Mouse (Mus musculus) layer of hippocampus, postnatal 14 days (tissue): ENCODE results near the gene Galm. TPM values are rescaled to one million over a fixed set of nuclear protein-coding genes. Genes with fewer than 3 reads are reported as not detected.
"Not testable (repeated sequence)": the region's sequence is repeated elsewhere in the genome, so short reads cannot be mapped to it uniquely, and the experiment has no call there.

Source experiments
- DNase-seq, 2 experiments: peaks; one replicate each; pipeline ENCODE4 v3.0.0; 2021 to 2022; ENCODE audit warnings: low spot score in 2 of 2, mixed read lengths in 1 of 2
- total RNA-seq, 2 experiments: library from RNA; stranded (reverse); gene quantifications; 2 replicates each; pipeline ENCODE4 v1.2.3; 2021

The Galm gene
- total RNA-seq, 2 experiments from 2014 or later: 4.0 to 5.0 TPM

DNA sequence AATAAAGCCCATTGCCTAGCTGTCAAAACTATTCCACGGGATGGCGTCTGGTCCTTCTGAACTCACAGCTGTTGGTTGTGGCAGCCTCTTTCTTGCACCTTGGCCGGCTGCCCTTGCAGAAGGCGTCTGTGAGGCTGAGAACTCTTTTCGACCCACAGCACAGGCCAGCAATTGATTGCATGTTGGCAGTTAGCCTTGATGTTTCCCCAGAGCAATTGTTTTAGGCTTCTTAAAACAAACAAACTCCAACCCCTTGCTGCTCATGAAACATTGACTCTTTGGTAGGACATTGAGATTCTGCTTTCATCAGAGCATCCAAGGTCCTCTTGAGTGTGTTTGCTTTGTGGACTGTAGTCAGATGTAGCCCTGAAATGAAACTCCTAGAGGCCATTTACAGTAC lies 33.2 kb downstream of the Galm start:
- peak; percentile 69 to 87 for DNase-seq

DNA sequence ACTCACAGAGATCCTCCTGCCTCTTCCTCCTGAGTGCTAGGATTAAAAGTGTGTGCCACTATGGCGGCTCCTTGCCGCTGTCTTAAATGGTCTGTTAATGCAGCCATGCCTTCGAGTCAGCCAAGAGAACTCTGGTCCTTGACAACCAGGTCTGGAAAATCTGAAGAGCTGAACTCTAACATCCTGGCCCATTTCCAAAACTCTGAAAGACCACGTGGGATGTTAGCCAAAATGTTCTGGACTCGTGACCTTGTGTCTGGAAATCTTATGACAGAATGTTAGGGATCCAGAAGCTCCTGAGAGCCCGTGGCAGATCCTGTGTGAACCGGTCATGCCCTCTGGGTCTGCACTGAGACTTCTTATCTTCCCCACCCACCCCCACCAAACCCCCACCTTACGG lies 36.7 kb downstream of the Galm start:
- no peak for DNase-seq

DNA sequence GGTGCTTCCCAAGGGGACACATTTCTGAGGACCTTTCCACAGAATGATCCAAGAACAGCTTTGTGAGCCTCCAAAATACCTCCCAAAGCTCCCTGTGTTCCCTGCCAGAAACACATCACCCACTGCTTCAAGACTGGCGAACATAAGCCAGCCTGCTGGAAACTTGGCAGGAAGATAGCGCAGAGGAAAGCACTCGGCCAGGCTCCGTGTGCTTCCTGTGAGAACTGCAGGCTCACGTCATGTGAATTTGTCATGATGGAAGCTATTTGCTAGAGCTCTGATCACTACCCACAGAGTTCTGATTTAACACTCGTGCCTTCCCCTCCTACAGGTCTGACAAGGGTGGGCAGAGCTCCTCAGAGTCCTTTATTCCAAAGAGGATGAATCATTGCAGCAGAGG lies 38.5 kb downstream of the Galm start:
- DNase-seq: peak; percentile 69 to 86

DNA sequence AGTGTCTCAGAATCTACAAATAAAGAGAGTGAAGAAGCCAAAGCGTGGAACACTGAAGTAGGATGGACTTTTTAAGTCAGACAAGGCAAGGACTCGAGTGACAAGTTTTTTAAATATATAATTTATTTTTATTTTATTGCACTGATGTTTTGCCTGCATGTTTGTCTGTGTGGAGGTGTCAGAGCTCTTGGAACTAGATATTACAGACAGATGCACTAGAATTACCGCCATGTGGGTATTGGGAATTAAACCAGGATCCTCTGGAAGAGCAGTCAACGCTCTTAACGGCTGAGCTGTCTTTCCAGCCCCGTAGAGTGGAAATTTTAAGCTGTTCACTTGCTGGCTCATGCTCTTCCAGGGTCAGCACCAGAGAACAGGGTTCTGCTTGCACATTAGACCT lies 39.1 kb downstream of the Galm start:
- peak; percentile 28 to 76 for DNase-seq

DNA sequence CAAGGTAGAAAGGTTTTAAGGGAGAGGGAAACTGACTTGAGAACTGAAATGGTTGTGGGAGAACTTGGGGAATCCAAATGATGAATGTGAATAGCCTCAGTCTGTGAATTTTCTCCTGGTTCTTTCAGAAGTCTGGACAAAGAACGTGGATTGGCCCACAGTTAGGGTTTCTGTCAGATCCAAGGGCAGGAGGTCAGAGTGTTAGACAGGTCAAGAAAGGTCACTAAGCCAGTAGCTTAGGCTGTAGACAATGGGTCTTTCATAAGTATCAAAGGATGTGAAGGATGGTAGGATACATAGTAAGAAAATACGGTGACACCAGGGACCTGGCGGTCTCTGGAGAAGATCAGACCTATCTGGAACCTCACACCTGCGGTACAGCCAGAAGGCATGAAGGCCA lies 40.2 kb downstream of the Galm start:
- DNase-seq: no peak

DNA sequence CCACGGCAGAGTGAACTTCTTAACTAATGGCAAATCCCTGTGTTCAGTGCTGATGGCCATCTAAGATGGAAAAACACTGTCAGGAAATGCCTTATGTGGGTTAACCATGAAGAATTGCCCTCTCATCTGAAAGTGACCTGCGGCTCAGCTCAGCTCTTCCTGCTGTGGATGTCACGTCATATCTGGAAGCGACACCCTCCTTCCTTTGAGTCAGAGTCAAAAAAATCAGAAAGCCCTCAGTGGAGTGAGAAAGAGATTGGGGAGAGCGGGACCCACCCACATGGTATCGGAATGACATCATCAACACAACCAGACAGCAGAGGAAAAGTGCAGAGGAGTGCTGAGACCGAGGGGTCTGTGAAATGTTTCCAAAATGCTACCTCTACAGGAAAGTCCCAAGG lies 40.6 kb downstream of the Galm start:
- peak in 1 of 2 experiments; percentile 20 for DNase-seq

DNA sequence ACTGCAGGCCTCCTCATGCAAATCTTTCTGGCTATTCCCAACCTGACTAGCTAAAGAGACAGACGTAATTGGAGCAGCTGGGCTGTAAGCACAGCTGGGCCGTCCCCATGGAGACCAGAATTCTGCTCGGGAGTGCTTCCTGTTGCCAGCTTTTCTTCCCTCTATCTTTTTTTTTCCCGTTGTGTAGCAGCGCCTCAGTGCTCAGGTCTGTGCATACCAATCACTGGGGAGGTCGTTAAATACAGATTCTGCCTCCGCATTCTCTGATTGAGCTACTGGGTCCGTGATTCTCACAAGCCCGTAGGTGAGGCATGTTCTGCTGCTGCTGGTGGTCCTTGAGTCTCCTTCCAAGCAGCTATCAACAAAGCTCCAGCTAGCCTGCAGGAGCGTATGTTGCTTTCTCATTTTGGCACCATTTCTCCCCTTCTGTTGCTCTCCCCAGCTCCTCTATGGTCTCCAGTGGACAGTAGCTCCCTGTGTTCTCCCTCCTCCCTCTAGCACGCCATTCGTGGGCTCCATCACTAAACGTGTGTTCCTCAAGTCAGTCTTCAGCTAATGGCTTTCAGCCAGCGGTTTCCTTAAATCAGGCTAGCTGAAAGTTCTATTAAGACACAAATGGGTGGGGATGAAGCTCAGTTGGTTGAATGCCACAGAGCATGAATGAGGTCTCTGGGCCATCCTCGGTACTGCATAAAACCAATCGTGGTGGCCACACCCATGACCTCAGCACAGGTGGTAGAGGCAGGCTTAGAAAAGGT lies 41.3 kb downstream of the Galm start:
- DNase-seq: peak; percentile 65 to 78

DNA sequence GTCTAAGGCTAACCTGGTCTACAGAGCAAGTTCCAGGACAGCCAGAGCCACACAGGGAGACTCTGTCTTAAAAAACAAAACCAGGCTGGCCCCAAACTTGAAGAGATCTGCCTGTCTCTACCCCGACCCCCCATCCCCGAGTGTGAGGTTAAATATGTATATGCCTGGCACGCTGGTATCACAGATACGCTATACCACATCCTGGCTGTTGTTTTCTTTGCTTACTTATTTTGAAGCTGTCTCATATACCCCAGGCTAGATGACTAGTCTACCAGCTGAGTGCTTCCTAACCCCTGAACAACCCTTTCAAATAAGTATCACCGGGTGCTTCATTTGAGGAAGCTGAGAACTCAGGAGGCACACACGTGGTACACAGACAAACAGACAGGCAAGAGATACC lies 42.5 kb downstream of the Galm start:
- DNase-seq: no peak

DNA sequence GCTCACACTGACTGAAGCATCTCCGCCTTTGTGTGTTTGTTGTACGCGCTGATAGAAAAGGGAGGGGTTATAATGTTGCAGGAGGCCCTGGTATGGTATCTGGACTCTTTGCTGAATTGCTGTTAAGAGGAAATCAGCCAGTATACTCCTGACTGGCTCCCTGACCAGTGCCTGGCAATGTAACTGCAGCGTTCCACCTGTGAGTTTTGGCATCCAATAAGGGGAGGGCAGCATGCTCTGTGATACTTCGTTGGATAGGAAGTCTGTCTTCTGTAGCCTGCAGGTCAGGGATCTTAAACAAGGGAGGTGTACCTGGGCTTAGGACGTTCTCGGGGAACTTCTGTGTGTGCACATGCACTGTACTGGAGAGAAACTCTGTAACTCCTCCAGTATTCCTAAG lies 43.7 kb downstream of the Galm start:
- DNase-seq: no peak

DNA sequence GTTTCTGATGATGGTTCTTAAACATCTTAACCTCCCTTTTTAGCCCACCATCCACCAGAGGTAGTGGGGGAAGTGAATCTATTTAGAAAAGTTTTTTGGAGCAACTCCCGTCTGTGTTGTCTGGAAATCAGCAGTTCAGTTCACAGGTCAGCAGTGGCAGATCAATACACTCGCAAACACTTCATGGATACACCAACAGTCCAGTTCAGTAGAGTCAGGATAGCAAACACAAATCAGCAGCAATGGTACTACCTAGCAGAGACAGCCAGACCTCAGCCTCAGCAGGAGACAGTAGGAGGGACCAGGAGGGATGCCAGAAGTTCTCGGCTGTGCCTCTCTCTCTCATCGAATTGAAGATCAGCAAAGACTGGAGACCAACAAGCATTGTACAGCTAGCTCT lies 44.7 kb downstream of the Galm start:
- DNase-seq: no peak

DNA sequence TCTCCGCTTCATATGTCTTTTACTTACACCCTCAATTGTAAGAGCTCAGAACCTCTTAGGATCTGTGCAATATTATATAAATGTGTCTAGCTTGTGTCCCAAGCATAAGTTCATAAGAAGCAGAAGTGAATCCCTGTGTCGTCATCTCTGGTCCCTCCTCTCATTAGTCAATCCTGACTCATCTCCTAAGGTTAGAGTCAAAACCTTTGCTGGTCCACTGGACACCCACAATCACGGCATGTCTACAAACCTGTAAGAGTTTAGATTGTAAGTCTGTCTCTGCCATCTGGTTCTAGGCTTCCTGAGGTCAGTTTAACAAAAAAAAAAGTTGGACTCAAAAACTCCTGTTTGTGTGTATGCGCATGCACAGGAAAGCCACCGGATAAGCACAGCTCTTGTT lies 45.5 kb downstream of the Galm start:
- DNase-seq: no peak

DNA sequence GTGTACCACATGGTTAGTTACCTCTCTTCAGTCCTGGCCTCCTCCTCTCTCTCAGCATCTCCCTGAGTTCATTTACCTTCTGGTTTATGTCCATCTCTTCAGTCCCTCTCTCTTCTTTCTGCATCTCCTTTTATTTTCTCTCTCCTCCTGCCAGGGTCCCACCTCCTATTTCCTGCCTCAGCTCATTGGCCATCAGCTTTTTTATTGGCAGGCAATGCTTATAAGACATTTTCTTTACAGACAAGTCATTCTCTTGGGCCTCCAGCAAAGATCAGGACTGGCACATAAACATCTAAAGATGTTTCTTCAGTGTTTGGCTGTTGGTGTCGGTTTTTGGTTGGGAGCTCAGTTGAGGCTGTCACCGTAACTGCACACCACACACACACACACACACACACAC lies 46.4 kb downstream of the Galm start:
- no peak for DNase-seq

DNA sequence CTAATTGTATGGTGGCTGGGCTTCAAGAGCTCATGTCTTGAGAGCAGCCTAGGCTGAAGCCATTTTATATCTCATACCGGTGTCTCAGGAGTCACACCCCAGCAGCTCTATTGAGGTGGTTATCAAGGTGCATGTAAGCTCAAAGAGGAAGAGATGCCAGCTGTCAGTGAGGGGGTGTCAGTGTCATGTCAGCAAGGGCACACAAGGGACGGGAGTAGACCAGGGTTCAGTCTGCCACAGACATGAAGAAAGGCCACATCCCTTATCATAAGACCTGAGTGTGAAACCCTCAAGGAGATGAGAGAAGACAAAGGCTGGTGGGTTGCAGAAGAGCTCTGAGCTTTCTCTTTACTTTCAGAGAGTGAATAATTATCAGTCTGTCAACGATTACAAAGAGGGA lies 46.9 kb downstream of the Galm start:
- DNase-seq: no peak

DNA sequence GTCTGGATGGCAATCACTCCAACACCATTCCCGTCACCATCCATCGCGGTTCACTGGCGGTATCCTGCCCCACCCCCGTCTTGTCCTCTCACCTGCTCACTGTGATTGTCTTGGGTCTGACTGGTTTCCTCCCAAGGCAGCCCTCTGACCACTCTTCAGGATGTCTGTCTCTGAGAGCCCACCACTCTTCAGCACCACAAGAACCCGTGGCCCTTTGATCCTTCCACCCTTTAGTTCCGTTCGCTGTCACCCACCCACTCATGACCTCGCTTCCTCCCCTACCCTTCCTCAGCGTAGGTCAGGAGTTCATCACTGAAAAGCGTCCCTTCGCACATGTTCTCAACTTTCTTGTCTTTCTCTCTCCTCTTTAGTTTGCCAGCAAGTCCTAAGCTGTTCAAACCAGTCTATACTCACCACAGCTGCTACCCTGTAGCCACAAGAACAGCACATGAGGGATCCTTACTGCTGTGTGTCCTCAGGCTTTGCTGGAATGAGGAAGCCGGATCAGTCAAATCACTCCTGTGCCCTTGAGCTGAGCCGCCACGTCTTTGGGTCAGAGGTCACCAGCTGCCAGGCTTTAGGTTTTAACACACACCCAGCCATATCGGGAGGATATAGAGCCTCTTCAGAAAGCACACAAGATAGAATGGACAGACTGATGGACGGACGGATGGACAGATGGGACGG lies 47.6 kb downstream of the Galm start:
- no peak for DNase-seq

DNA sequence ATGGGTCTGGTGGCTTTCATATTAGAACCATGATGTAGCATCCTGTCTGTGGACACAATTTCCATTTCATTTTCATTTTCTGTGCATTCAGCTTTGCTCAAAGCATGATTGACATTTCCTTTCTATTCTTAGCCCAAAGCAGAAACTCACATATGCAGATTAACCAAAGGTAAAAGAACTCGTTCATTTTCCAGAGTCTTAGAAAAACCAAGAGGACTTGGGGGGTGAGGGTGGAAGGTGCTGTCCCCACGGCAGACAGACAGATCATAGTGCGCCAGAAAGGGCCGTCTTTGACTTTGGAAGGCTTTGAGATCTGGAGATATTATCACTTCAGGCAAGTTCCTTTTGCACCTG lies 48.1 kb downstream of the Galm start:
- no peak for DNase-seq

DNA sequence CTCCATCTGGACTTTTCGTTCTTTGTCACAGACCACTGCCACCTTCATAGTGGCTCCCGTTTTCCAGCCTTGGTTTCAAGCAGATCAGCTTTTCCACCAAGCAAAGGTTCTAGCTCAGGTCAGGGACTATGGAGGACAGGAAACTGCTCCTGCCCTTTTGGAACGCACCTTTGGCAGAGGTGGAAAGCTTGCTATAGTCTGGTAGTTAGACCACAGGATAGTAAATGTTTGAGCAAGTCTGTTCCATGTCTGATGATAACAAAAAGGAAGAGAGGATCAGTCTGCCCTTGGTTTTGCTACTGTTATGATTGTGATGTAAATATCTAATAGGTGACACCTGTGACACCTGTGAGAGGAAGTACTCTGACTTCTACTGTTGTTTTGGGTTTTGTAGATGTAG lies 48.7 kb downstream of the Galm start:
- no peak for DNase-seq

DNA sequence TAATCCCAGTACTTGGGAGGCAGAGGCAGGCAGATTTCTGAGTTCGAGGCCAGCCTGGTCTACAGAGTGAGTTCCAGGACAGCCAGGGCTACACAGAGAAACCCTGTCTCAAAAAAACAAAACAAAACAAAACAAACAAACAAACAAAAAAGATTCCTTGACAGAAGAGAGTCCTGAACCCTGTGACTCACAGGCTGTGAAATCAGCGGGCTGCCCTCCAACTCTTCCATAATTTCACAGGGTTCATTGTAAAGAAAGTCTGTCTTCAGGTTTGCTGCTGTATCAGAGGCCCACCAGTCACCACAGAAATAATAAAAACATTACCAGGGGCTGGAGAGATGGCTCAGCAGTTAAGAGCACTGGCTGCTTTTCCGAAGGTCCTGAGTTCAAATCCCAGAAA lies 51.6 kb downstream of the Galm start:
- DNase-seq: not testable (repeated sequence)

DNA sequence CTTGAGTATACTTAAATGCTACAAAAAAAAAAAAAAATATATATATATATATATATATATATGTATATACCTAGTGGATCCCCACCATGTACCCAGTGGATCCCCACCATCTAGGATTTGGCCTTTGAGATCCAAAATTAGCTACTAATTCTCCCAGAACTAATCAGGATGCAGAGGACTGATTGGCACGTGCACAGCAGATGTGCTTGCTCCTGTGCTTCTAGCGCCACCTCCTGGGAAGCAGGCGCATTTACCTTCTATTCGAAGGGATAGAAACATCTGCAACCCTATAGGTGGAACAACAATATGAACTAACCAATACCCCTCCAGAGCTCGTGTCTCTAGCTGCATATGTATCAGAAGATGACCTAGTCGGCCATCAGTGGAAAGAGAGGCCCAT lies 52.7 kb downstream of the Galm start:
- peak; percentile 65 to 83 for DNase-seq

DNA sequence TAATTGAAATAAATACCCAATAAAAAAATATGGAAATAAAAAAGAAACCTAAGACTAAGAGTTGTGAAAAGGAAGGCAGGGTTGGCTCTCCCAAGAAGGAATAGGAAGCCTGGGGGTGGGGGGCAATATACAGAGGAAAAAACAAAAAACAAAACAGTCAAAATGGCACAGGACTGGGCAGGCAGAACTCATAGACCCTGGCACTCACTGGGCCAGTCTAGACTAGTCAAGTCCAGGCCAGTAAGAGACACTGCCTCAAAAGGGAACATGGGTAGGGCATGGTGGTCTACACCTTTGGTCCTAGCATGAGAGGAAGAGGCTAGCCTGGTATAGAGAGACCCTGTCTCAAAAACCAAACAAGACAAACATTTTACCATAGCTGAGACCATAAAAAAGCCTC lies 53.2 kb downstream of the Galm start:
- no peak for DNase-seq

DNA sequence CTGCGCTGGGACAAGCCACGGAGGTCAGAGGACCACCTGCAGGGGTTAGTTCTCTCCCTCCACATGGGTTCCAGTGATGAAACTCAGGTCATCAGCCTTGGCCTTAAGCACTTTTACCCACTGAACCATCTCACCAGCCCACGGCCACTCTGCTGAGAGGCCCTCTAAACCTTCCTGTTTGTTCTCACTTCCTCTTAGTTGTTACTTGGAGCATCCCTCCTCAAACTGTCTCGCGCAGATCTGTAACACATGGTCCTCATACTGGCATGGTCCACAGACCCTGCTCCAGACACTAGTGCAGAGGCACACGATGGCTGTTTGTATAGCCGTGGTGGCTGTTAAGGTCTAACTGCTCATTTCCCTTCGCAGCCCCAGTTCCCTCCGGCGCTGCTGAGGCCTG lies 56.3 kb downstream of the Galm start:
- DNase-seq: no peak

DNA sequence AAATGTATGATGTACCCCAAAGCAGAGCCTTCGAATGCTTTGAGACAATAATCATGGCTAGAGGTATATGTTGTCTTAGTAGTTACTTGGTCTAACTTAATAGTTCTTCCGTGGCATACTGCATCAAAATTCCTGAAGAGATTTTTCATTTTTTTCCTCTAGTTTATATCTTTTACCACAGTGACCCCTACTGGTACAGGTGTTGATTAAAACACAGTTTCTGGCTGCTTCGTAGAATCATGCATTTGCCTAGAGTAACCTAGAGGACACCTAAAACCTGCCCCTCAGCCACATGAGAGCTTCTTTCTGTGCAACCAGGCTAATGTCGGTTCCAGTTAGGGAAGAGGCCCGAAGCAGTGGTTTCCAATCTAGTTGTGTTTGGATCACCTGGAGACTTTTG lies 65.8 kb downstream of the Galm start:
- DNase-seq: peak in 1 of 2 experiments; percentile 46

DNA sequence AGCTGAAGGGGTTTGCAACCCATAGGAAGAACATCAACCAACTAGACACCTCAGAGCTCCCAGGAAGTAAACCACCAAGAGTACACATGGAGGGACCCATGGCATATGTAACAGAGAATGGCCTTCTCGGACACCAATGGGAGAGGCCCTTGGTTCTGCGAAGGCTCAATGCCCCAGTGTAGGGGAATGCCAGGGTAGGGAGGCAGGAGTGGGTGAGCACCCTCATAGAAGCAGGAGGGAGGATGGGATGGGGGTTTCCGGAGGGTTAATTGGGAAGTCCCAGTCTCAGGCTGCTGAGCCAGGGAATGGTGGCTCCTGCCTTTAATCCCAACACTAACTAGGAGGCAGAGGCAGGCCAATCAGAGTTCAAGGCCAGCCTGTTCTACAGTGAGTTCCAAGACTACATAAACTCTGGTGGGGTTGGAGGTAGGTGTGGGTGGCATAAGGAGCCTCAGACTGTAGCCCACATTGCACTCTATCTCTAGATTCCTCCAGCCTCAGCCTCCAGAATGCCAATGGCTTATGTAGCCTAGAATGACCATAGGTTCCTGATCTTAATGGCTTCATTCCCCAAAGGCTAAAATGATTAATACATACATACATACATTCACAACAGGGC lies 72.0 kb downstream of the Galm start:
- DNase-seq: no peak

DNA sequence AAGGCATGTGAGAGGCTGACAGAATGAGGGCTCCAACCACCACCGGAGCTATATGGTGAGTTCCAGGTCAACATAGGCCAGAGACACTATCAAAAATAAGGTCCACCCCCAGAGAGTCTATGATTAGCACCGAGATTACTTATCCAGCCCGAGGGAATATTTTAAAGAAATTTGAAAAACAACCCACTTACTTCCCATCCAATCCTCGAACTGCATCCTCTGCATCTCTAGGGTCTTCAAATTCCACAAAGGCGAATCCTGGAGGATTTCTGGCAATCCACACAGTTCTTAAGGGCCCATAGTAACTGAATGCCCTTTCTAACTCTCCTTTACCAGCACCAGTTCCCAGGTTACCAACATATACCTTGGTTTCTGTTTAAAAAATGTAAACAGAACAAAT lies 78.4 kb downstream of the Galm start:
- no peak for DNase-seq
